Mouse (Mus musculus): ENCODE measurements around the gene Col26a1. TPM values are rescaled to one million over a fixed set of nuclear protein-coding genes. Genes with fewer than 3 reads are reported as not detected.

Col26a1 gene
- polyA plus RNA-seq, 1 experiment from 2014 or later = 145 TPM

DNA sequence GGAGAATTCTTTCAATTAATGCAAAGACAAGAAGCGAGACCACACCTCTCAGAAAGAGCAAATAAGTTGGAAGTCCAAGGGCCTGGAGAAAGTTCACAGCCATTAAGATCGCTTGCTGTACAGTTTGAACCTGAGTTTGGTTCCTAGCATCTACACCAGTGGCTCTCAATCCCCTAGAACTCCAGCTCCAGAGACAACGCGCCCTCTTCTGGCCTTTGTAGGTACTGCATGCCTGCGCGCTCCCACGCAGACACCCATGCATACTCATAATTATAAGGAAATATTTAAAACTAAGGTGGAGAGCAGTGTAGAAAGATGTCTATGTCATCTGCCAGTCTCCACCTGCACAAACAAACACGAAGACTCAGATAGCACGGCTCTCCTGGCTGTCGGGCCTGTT is 102.5 kb downstream of the Col26a1 start:
- Histone ChIP-seq H3K9ac (replicated peaks) (no peak overlapping the region), H3K4me3 (replicated peaks) (no peak overlapping the region), H3K27ac (no peak overlapping the region), H3K4me1 (replicated peaks) (peaks cover 2% of the 10 kb centered on the region; the same call in 1 of the 2 replicates), H3K9me3 (peaks cover 6% of the 10 kb centered on the region; the same call in 1 of the 2 replicates), H3K27me3 (no peaks in the 10 kb centered on the region), H3K4me2 (no peak overlapping the region), H3K36me3 (peaks cover 37% of the 10 kb centered on the region)
- ATAC-seq (ENCODE audit: insufficient number of reproducible peaks, insufficient read depth, low FRiP score, low TSS enrichment, low read depth) = no peak
- 55% methylated on average over 10 of the region's 10 CpGs for WGBS

DNA sequence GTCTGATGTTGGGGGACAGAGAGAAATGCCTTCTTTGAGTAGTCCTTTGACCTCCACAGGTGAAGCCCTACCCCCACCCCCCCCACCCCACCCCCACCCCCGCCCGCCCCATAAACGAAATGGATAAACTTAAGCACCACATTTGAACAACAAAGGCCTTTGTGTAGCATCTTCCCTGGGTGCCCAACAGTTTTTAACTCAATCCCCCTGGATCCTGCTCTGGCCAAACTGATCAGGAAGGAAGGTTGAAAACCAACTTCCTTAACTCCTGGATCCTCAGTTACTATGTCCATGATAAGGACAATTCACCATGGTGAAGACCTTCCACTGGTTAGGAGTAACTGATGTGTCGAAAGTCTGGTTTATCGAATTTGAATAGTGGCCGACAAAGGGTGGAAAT is 103.1 kb downstream of the Col26a1 start:
- Histone ChIP-seq H3K4me1 (replicated peaks) (peaks cover 2% of the 10 kb centered on the region; the same call in 1 of the 2 replicates), H3K27me3 (no peaks in the 10 kb centered on the region), H3K9ac (replicated peaks) (no peak overlapping the region), H3K9me3 (peaks cover 10% of the 10 kb centered on the region), H3K4me2 (no peak overlapping the region), H3K27ac (no peak overlapping the region), H3K4me3 (replicated peaks) (no peak overlapping the region), H3K36me3 (peaks cover 34% of the 10 kb centered on the region)
- WGBS = 88% methylated on average over 6 of the region's 6 CpGs
- no peak for ATAC-seq (ENCODE audit: insufficient number of reproducible peaks, insufficient read depth, low FRiP score, low TSS enrichment, low read depth)

DNA sequence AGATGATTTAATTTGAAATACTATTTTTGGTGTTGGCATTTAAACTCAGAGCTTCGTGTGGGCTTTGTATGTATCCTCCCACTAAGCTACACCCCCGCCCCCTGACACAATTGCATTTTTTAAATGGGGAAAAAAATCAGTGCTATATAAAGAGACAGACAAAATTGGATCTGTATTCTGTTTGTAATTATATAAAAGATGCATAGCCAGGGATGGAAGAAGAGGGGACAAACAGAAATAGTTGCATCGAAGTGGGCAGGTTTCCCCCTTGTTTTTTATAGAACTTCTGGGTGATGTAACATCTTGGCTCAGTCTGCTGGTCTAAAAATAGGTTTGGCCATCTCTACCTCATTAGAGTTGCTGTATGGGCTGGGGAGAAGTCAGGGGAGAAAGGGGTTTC is 107.5 kb downstream of the Col26a1 start:
- Histone ChIP-seq H3K4me1 (replicated peaks) (peaks cover 27% of the 10 kb centered on the region), H3K27me3 (no peaks in the 10 kb centered on the region), H3K36me3 (peaks cover 33% of the 10 kb centered on the region), H3K4me3 (replicated peaks) (no peak overlapping the region), H3K9me3 (peaks cover 11% of the 10 kb centered on the region), H3K27ac (no peak overlapping the region), H3K4me2 (no peak overlapping the region), H3K9ac (replicated peaks) (no peak overlapping the region)
- WGBS = 90% methylated on average over 3 of the region's 3 CpGs
- ATAC-seq (ENCODE audit: insufficient number of reproducible peaks, insufficient read depth, low FRiP score, low TSS enrichment, low read depth) = no peak

DNA sequence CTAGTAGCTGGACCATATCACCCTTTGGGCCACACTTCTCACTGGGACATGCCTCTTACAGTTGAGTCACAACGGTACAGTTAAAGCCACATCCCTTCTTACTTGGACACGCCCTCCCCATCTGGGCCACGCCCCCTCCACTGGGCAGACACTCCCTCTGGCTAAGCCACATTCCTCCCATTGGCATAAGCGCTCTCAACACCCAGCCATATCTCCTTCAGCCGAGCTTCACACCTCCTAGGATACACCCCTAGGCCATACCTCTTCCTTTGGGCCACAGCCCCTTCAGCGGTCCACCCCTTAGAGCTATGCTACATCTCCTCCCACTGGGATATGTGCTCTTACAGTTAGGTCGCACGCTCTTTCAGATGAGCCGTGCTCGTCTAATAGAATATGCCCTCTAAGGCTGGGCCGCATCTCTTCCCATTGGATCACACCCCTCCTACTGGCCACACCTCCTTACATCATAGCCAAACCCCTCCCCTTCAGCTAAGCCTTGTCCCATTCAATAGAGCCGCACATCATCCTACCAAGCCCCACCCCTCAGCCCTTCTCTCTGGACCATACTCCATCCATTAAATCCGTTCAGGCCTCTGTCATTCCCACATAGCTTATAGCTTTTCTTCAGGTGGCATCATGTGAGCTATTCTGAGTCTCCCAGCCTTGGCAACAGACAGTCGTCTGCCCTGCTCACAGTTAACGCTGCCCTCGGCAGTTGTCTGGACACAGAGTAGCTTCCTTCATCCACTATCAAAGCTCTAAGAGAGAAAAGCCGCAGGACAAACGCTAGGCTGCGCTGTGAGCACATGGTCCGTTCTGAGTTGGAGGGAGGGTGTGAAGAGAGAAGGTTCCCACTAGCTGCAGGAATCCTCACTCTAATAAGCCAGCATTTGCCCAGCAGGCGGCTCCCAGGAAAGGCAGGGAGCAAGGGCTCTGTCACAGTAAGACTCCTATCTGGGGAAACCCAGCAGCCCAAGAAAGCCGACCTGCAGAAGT is 109.7 kb downstream of the Col26a1 start:
- peaks cover 11% of the 10 kb centered on the region for H3K9me3 ChIP-seq
- peaks cover 22% of the 10 kb centered on the region for H3K36me3 ChIP-seq
- H3K9ac ChIP-seq (replicated peaks) = no peak overlapping the region
- H3K27me3 ChIP-seq = no peaks in the 10 kb centered on the region
- 61% methylated on average over 22 of the region's 22 CpGs for WGBS
- H3K4me1 ChIP-seq (replicated peaks) = peaks cover 47% of the 10 kb centered on the region
- ATAC-seq (ENCODE audit: insufficient number of reproducible peaks, insufficient read depth, low FRiP score, low TSS enrichment, low read depth) = no peak
- H3K4me3 ChIP-seq (replicated peaks) = no peak overlapping the region
- no peak overlapping the region for H3K4me2 ChIP-seq
- H3K27ac ChIP-seq = no peak overlapping the region

DNA sequence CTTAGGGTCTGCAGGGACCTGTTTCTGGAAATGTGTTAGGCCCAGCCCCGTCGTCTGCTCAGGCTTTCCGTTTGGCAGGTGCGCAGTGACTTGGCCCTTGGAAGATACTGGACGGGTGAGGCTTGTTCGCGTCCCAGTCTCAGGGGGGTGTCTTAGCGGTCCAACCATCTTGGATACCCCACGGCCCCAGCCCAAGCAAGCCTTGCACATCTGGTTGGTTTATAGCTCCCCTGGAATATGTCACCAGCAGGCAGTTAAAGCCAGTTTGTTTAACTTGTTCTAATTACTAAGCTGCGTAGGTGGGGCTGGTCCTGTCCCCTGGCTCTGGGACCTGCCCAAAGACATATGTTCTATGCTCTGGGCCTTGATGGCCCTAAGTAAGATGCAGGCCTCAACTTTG is 111.9 kb downstream of the Col26a1 start:
- no peak overlapping the region for H3K9ac ChIP-seq (replicated peaks)
- H3K4me1 ChIP-seq (replicated peaks) = peaks cover 61% of the 10 kb centered on the region
- no peaks in the 10 kb centered on the region for H3K27me3 ChIP-seq
- peak overlapping the region; percentile 26; the same call in 1 of the 2 replicates for H3K4me2 ChIP-seq
- 37% methylated on average over 10 of the region's 10 CpGs for WGBS
- no peak overlapping the region for H3K4me3 ChIP-seq (replicated peaks)
- peak overlapping the region; percentile 76 for H3K27ac ChIP-seq
- peaks cover 5% of the 10 kb centered on the region for H3K9me3 ChIP-seq
- H3K36me3 ChIP-seq = peaks cover 5% of the 10 kb centered on the region
- peak; percentile 34 for ATAC-seq (ENCODE audit: insufficient number of reproducible peaks, insufficient read depth, low FRiP score, low TSS enrichment, low read depth)

DNA sequence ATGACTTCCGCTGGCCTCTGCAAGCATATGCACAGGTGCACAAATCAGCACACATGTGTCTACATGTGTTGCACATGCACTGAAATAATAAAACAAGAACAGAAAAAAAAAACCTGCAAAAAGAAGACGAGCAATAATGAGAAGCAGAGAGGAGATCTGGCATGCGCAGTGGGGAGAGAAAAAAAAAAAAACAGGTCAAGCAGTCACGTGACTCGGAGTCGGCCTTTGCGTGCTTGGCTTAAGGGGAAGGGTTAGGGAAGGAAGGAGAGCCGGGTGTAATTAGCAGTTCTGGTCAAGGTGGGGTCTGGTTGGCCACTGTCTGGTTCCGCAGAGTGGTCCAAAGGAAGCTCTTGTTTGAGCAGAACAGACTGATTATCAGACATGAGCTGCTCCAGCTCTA is 115.7 kb downstream of the Col26a1 start:
- H3K4me2 ChIP-seq = no peak overlapping the region
- 43% methylated on average over 9 of the region's 9 CpGs for WGBS
- ATAC-seq (ENCODE audit: insufficient number of reproducible peaks, insufficient read depth, low FRiP score, low TSS enrichment, low read depth) = no peak
- H3K4me1 ChIP-seq (replicated peaks) = peaks cover 53% of the 10 kb centered on the region
- peaks cover 24% of the 10 kb centered on the region for H3K36me3 ChIP-seq
- no peak overlapping the region for H3K4me3 ChIP-seq (replicated peaks)
- H3K9me3 ChIP-seq = no peaks in the 10 kb centered on the region
- no peak overlapping the region for H3K9ac ChIP-seq (replicated peaks)
- no peak overlapping the region for H3K27ac ChIP-seq
- no peaks in the 10 kb centered on the region for H3K27me3 ChIP-seq

DNA sequence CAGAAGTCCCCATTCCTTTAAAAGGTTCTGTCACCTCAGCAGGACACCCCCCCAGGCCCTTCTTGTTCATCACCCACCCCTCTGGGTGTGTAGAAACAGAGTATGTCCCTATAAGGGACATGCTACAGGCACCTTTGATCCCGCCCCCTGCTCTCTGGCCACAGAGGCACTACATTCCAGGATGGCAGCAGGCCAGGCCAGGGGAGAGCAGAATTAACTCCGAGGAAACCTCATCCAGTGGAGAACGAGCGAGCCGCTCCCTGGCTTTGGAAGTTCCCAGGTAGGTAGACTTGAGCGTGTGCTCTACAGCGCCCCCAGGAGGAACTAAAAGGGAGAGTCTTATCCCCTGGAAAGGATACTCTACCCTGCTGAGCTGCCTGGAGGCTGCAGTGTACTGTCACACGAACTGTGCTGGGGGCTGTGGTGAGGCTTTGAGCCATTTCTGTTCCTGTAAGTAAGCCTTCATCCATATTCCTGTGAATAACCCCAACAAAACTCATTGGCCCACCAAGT is 118.8 kb downstream of the Col26a1 start:
- no peak overlapping the region for H3K4me2 ChIP-seq
- H3K27me3 ChIP-seq = no peaks in the 10 kb centered on the region
- no peak overlapping the region for H3K9ac ChIP-seq (replicated peaks)
- no peaks in the 10 kb centered on the region for H3K9me3 ChIP-seq
- no peak overlapping the region for H3K27ac ChIP-seq
- 47% methylated on average over 8 of the region's 8 CpGs for WGBS
- H3K4me1 ChIP-seq (replicated peaks) = peaks cover 24% of the 10 kb centered on the region
- ATAC-seq (ENCODE audit: insufficient number of reproducible peaks, insufficient read depth, low FRiP score, low TSS enrichment, low read depth) = no peak
- H3K4me3 ChIP-seq (replicated peaks) = no peak overlapping the region
- peaks cover 26% of the 10 kb centered on the region for H3K36me3 ChIP-seq

DNA sequence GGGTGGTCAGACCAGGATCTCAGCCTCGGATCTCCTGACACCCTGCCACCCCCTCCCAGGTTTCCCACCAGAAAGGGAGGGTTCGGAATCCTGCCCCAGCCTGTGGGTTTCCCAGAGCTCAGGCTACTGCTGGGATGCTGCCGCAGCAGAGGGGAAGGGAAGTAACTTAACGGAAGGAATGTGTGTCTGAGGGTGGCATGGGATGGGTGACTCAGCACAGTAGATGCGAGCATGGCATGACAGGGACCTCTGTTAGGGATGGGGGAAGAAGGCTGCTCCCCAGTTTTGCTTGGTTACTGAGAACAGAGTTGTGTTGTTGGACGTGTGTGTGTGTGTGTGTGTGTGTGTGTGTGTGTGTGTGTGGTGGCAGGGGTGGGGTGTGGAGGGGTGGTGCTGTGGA is 122.7 kb downstream of the Col26a1 start:
- Histone ChIP-seq H3K27ac (no peak overlapping the region), H3K36me3 (peaks cover 37% of the 10 kb centered on the region), H3K4me1 (replicated peaks) (0 out of 2 replicates have a peak, but pooled peaks cover 3% of the 10 kb centered on the region), H3K4me2 (no peak overlapping the region), H3K27me3 (no peaks in the 10 kb centered on the region), H3K4me3 (replicated peaks) (no peak overlapping the region), H3K9me3 (no peaks in the 10 kb centered on the region), H3K9ac (replicated peaks) (no peak overlapping the region)
- ATAC-seq (ENCODE audit: insufficient number of reproducible peaks, insufficient read depth, low FRiP score, low TSS enrichment, low read depth) = no peak
- WGBS = 74% methylated on average over 6 of the region's 6 CpGs

DNA sequence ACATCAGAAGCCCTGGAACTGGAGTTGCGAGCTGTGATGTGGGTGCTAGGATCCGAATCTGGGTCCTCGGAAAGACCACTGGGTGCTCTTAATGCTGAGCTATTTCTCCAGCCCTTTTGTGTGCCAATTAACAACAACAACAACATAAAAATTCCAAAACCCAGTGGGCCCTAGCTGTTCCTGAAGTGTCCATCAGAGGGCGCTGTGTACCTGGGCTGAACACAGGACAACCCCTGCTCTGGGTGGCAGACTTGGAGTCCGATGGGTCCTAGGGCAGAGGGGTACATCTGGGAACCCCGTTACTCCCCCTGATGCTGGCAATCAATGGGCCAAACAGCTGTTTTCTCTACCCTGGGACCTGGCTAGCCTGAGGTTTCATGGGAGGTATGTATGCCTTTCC is 123.2 kb downstream of the Col26a1 start:
- H3K4me2 ChIP-seq = no peak overlapping the region
- no peaks in the 10 kb centered on the region for H3K9me3 ChIP-seq
- H3K4me3 ChIP-seq (replicated peaks) = no peak overlapping the region
- H3K27ac ChIP-seq = no peak overlapping the region
- no peak overlapping the region for H3K9ac ChIP-seq (replicated peaks)
- H3K36me3 ChIP-seq = peaks cover 34% of the 10 kb centered on the region
- H3K4me1 ChIP-seq (replicated peaks) = 0 out of 2 replicates have a peak, but pooled peaks cover 3% of the 10 kb centered on the region
- no peak for ATAC-seq (ENCODE audit: insufficient number of reproducible peaks, insufficient read depth, low FRiP score, low TSS enrichment, low read depth)
- no peaks in the 10 kb centered on the region for H3K27me3 ChIP-seq
- WGBS = 58% methylated on average over 6 of the region's 6 CpGs

DNA sequence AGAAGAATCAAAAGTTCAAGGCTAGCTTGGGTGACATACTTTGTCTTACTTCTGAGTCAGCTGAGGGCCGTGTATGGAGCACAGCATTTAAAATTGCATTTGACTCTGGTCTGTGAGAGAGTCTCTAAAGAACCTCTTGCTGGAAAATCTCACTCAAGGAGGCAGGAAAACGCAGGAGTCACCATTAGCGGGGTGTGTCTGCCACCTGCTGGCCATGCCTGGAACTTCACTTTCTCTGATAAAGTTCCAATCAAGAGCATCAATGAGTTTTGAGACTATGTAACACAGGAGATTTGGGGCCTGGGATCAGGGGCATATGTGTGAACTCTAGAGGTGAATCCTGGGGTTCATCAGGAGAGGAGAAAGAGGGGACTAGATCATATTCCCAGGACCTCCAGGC is 127.3 kb downstream of the Col26a1 start:
- Histone ChIP-seq H3K36me3 (peaks cover 53% of the 10 kb centered on the region), H3K27me3 (no peaks in the 10 kb centered on the region), H3K4me1 (replicated peaks) (no peaks in the 10 kb centered on the region), H3K9ac (replicated peaks) (no peak overlapping the region), H3K4me3 (replicated peaks) (no peak overlapping the region), H3K27ac (no peak overlapping the region), H3K9me3 (peaks cover 5% of the 10 kb centered on the region; the same call in 1 of the 2 replicates), H3K4me2 (no peak overlapping the region)
- WGBS = 6% methylated on average over 3 of the region's 3 CpGs
- ATAC-seq (ENCODE audit: insufficient number of reproducible peaks, insufficient read depth, low FRiP score, low TSS enrichment, low read depth) = no peak

DNA sequence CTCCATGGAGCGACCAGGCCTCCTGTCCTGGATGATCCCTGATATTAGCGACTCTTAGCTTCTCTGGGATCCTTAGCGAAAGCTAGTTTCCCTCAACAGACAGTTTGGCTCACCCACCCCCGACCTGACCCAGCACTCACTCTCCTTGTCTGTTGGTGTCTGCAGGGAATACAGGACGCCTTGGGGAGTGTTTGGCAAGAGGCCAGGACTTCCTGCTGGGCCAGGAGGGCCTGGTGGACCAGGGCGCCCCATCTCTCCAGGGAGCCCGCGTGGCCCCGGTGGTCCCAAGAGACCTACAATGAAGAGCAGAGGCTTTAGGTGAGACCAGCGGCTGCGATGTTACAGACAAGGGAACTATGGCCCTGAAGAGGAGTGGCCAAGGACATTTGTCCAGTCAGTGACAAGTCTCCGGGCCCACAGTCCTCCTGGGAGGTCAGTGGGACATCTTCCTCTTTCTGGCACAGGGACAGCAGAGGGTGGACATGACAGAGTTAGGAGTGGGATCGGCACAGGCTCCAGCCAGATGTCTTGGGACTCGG is 128.9 kb downstream of the Col26a1 start:
- WGBS = 80% methylated on average over 14 of the region's 14 CpGs
- Histone ChIP-seq H3K4me2 (no peak overlapping the region), H3K4me3 (replicated peaks) (no peak overlapping the region), H3K9me3 (peaks cover 21% of the 10 kb centered on the region), H3K27me3 (no peaks in the 10 kb centered on the region), H3K4me1 (replicated peaks) (no peaks in the 10 kb centered on the region), H3K36me3 (peaks cover 69% of the 10 kb centered on the region), H3K9ac (replicated peaks) (no peak overlapping the region), H3K27ac (peak overlapping the region; percentile 7; the same call in 1 of the 2 replicates)
- no peak for ATAC-seq (ENCODE audit: insufficient number of reproducible peaks, insufficient read depth, low FRiP score, low TSS enrichment, low read depth)

Data from limb, embryonic 12.5 days (tissue).